Mouse (Mus musculus): ENCODE measurements around the gene Ankzf1. TPM values are rescaled to one million over a fixed set of nuclear protein-coding genes. Genes with fewer than 3 reads are reported as not detected.

Ankzf1 gene
- total RNA-seq (2014; rRNA removed) (17.9 and 22.2 TPM in 2 replicates), polyA plus RNA-seq (2015; fragmentation: Nextera tagmentation; extraction: Ambion mirVana) (12.5 and 13.5 TPM in 2 replicates)

DNA sequence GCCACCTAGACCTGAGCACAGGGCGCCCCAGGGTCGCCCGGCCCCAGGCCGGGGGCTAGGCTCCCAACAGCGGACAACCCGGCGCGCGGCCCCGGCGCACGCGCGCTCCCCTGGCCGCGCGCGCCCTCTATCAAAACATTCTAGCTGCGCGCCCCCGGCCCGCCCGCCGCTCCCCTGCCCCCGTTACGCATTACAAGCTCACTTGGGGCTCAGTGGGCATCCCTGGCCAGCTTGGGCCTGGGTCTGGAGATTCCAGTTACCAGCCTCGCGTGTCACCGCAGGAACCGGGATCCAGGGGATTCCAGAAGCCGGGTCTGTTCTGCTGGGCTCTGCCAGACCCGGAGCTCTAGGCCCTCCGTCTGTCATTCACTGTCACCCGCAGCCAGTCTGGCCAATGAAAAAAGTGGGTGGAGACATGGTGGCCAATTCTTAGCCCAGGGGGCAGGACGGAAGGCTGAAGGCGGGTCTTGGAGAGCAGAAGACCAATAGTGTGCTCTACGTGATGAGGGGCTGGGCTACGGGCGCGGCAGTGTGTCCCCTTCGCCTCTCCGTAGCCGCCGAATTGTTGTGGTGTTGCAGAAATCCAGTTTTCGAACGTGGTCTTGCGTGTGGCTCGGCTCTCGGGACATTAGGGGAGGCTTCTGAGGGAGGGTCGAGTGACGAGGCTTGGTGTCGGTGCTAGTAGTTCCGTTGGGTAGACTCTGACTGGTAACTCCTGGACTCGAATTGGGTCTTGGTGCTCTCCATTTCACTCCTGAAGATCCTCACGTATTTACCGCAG lies at the start of gene Ankzf1, which contains the start of gene Atg9a:
Gene Ankzf1 (plus strand): TSS at position 530 of the 781 bp plus-strand sequence.
Gene Atg9a (minus strand): TSS at position 575 of the 781 bp plus-strand sequence.
- H3K27ac ChIP-seq (ENCODE audit: low read depth, low read length), result peak within 1 kb of the TSS; percentile 96
- H3K4me3 ChIP-seq (ENCODE audit: low read depth, low read length), result peak within 1 kb of the TSS; percentile 86
- 1% methylated on average over 55 of the region's 56 CpGs for whole genome bisulfite sequencing
- ATAC-seq (peak; percentile 100), DNase-seq (peak; percentile 97)
- 0 out of 2 replicates have a peak, but pooled peaks have one; percentile 5 for TF ChIP-seq CTCF (IDR thresholded peaks at IDR 0.05; ENCODE audit: low read depth)
- peak within 1 kb of the TSS; percentile 96 for H3K9ac ChIP-seq
- no peaks in the 10 kb centered on the region for H3K27me3 ChIP-seq (ENCODE audit: insufficient read depth, low read length)
- H3K36me3 ChIP-seq (ENCODE audit: insufficient read depth), result peaks cover 44% of the 10 kb centered on the region
- H3K4me1 ChIP-seq (ENCODE audit: insufficient read depth), result peaks cover 19% of the 10 kb centered on the region
- H3K9me3 ChIP-seq (ENCODE audit: low read length), result no peaks in the 10 kb centered on the region
- peak within 1 kb of the TSS; percentile 90 for H3K4me2 ChIP-seq (ENCODE audit: low read depth)

DNA sequence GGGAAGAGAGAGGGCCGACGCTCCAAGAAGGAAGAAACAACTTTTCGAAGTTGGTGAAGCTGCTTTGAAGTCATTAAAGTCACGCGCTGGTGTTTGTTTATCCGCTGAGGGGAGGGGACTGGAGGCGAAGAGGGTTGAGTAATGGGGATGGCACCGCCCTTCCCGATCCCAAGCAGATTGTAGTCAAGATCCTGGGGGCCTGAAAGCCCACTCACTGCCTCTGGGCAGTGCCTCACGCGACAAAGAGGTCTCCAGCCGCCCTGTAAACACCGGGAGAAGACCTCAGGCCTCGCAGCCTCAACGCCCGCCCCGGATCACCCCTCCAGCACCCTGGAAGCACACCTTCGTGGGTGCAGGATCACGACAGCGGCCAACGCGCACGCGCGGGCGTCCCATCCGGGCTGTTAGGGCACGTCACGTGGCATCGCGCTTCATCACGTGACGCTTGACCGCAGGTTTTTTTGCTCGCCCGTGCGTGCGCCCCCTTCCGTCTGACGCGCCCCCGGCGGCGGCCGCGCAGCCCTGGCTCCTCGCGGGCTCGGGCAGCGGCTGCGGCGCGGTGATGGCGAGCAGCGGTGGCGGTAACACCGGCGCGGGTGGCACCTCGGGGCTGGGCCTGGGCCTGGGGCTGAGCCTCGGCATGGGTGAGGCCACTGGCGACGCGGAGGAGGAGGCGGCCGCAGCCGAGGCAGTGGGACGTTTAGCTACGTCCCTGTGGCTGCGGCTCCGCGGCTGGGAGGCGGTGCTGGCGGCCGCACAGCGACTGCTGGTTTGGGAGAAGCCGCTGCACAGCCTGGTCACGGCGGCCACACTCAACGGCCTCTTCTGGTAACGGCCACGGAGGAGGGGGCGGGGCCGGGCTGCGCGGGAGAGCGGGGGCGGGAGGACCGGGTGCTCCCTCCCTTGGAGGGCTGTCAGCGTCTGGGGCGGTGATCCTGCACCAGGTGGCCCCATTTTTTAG lies 49.4 kb upstream of the Ankzf1 start, which contains the start of the genes Cnppd1 and Retreg2:
Gene Cnppd1 (minus strand): TSS at position 411 of the 961 bp plus-strand sequence.
Gene Retreg2 (plus strand): TSS at position 478 of the 961 bp plus-strand sequence.
- Histone ChIP-seq H3K4me1 (ENCODE audit: insufficient read depth) (peaks cover 12% of the 10 kb centered on the region), H3K4me3 (ENCODE audit: low read depth, low read length) (peak within 1 kb of the TSS; percentile 96), H3K27ac (ENCODE audit: low read depth, low read length) (peak within 1 kb of the TSS; percentile 94), H3K36me3 (ENCODE audit: insufficient read depth) (peaks cover 45% of the 10 kb centered on the region), H3K4me2 (ENCODE audit: low read depth) (peak within 1 kb of the TSS; percentile 92), H3K9ac (peak within 1 kb of the TSS; percentile 97), H3K9me3 (ENCODE audit: low read length) (no peaks in the 10 kb centered on the region), H3K27me3 (ENCODE audit: insufficient read depth, low read length) (no peaks in the 10 kb centered on the region)
- WGBS, result under 1% methylated on average over 86 of the region's 91 CpGs
- TF ChIP-seq CTCF (IDR thresholded peaks at IDR 0.05; ENCODE audit: low read depth), result peak; percentile 75
- DNase-seq (peak; percentile 96), ATAC-seq (peak; percentile 92)

DNA sequence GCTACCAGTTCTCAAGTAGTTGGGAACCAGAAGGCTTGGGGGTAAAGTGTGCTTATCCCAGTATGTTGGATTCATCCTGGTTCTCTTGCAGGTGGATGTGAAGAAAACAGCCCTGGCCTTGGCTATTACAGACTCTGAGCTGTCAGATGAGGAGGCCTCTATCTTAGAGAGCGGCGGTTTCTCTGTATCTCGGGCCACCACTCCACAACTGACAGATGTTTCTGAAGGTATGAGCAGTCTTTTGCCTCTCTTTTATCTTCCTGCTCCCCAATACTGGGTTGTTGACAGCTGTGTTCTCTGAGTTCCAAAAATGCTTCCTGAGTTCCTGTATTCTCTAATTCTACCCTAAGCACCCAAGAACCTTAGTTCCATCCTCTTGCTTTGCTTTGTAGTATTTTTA lies 46.4 kb upstream of the Ankzf1 start:
- Histone ChIP-seq H3K9me3 (ENCODE audit: low read length) (no peaks in the 10 kb centered on the region), H3K27me3 (ENCODE audit: insufficient read depth, low read length) (no peaks in the 10 kb centered on the region), H3K4me3 (ENCODE audit: low read depth, low read length) (no peak overlapping the region), H3K9ac (no peak overlapping the region), H3K36me3 (ENCODE audit: insufficient read depth) (peaks cover 37% of the 10 kb centered on the region), H3K4me2 (ENCODE audit: low read depth) (no peak overlapping the region), H3K27ac (ENCODE audit: low read depth, low read length) (no peak overlapping the region), H3K4me1 (ENCODE audit: insufficient read depth) (peaks cover 12% of the 10 kb centered on the region)
- TF ChIP-seq CTCF (IDR thresholded peaks at IDR 0.05; ENCODE audit: low read depth), result no peak
- no peak for DNase-seq
- 98% methylated on average over 3 of the region's 3 CpGs for WGBS
- no peak for ATAC-seq

DNA sequence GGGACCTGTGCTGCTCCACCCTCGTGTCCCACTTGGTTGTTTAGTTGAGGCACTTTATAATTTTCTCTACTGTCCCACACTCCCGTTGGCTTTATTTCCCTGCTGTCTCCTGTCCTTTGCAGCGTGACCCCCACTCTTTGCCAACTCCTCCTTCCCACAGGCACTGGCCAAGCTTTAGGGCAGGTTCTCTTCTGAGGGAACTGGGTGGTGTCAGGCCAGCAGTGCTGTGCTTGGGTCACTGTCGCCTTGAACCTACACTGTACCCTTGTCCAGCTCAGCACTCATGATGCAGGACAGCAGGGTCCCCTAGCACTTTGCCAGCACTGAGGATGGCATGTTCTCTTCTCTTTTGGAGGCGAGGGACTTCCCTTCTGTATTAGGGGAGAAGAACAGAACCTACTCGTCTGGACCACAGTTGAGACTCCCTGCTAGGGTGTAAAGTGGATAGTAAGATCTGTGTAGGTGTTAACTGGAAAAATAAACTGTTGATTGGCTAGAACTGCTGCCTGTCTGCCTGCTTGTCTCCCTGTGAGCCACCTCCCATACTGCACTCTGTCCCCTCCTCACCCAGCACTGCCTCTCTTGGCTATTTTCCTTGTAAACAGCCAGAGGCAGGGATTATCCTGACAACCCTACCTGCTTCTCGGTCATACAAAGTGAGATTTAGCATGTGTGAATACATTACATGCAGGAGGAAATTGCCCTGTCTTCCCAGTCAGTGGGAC lies 44.4 kb upstream of the Ankzf1 start:
- H3K27ac ChIP-seq (ENCODE audit: low read depth, low read length), result no peak overlapping the region
- 87% methylated on average over 7 of the region's 7 CpGs for WGBS
- H3K36me3 ChIP-seq (ENCODE audit: insufficient read depth), result peaks cover 37% of the 10 kb centered on the region

DNA sequence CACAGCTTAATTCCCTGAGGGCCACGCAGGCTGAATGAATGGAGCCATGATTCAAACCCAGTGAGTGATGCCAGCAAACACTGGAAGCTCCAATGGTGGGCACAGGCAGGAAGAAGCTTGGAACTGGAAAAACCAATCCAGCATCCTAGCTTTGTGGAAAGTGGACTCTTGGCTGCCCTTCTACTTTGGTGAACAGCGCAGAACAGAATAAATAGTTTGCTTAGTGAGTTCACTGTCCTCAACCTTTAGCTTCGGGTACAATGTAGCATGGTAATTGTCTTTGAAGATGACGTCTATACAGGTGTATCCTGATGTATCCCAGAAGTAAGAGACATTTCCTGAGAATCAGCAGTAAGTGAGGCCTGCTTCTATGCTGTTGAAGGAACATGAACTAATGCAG lies 43.2 kb upstream of the Ankzf1 start:
- H3K27me3 ChIP-seq (ENCODE audit: insufficient read depth, low read length), result no peaks in the 10 kb centered on the region
- ATAC-seq (no peak), DNase-seq (no peak)
- TF ChIP-seq CTCF (IDR thresholded peaks at IDR 0.05; ENCODE audit: low read depth), result no peak
- H3K4me2 ChIP-seq (ENCODE audit: low read depth), result no peak overlapping the region
- no peak overlapping the region for H3K4me3 ChIP-seq (ENCODE audit: low read depth, low read length)
- peaks cover 37% of the 10 kb centered on the region for H3K36me3 ChIP-seq (ENCODE audit: insufficient read depth)
- H3K9ac ChIP-seq, result no peak overlapping the region
- WGBS, result 88% methylated on average over 4 of the region's 4 CpGs
- peaks cover 3% of the 10 kb centered on the region for H3K4me1 ChIP-seq (ENCODE audit: insufficient read depth)
- H3K9me3 ChIP-seq (ENCODE audit: low read length), result no peaks in the 10 kb centered on the region
- H3K27ac ChIP-seq (ENCODE audit: low read depth, low read length), result no peak overlapping the region

More for the DNA sequence above, 44.4 kb upstream of the Ankzf1 start:
- Histone ChIP-seq H3K4me3 (ENCODE audit: low read depth, low read length) (no peak overlapping the region), H3K27me3 (ENCODE audit: insufficient read depth, low read length) (no peaks in the 10 kb centered on the region), H3K9ac (no peak overlapping the region), H3K4me1 (ENCODE audit: insufficient read depth) (peaks cover 6% of the 10 kb centered on the region), H3K9me3 (ENCODE audit: low read length) (no peaks in the 10 kb centered on the region), H3K4me2 (ENCODE audit: low read depth) (no peak overlapping the region)
- no peak for ATAC-seq
- no peak for TF ChIP-seq CTCF (IDR thresholded peaks at IDR 0.05; ENCODE audit: low read depth)
- no peak for DNase-seq

DNA sequence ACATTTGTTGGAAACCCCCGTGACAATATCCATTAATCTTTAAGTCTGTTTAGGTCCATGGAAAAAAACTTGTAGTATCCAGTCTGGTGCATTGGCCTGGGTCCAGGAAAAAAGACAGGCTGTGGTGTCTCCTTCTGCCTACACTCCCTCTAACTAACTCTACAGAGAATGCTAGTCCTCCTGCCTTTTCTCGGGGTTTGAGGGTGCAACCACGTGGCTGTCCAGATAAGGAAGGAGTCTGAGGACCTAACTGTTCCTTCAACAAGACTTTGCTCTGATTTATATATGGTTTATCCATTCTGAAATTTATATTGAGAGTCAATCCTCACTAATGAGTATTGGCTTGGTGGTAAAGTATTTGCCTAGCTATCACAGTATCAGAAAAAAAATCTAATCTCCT lies 36.1 kb upstream of the Ankzf1 start:
- H3K4me3 ChIP-seq (ENCODE audit: low read depth, low read length), result no peak overlapping the region
- H3K36me3 ChIP-seq (ENCODE audit: insufficient read depth), result no peaks in the 10 kb centered on the region
- no peak for TF ChIP-seq CTCF (IDR thresholded peaks at IDR 0.05; ENCODE audit: low read depth)
- no peaks in the 10 kb centered on the region for H3K9me3 ChIP-seq (ENCODE audit: low read length)
- H3K27ac ChIP-seq (ENCODE audit: low read depth, low read length), result no peak overlapping the region
- H3K27me3 ChIP-seq (ENCODE audit: insufficient read depth, low read length), result no peaks in the 10 kb centered on the region
- DNase-seq (no peak), ATAC-seq (no peak)
- no peaks in the 10 kb centered on the region for H3K4me1 ChIP-seq (ENCODE audit: insufficient read depth)
- no peak overlapping the region for H3K9ac ChIP-seq
- whole genome bisulfite sequencing, result 65% methylated on average over 3 of the region's 3 CpGs
- no peak overlapping the region for H3K4me2 ChIP-seq (ENCODE audit: low read depth)
